Mouse (Mus musculus): ENCODE measurements around the gene Dph1.
A peak's percentile ranks its signal among the peaks of the same experiment; 100 is the strongest.

Dph1 gene

GRCm38 (mm10) chr11:75190905-75191441 lies at the start of gene Dph1:
Dph1 (minus strand) TSS chr11:75191241.
- no peak for DNase-seq

- DNase-seq, result no peak
Measured at GRCm38 (mm10) chr11:75240158-75240934, 49.3 kb upstream of the Dph1 start.

- peak; percentile 61 for DNase-seq
Measured at GRCm38 (mm10) chr11:75234745-75235144, 43.7 kb upstream of the Dph1 start.

GRCm38 (mm10) chr11:75232434-75232833 lies 41.4 kb upstream of the Dph1 start:
- DNase-seq, result no peak

- peak; percentile 72 for DNase-seq
Measured at GRCm38 (mm10) chr11:75231756-75232155, 40.7 kb upstream of the Dph1 start.

- DNase-seq, result no peak
Measured at GRCm38 (mm10) chr11:75230272-75230760, 39.3 kb upstream of the Dph1 start.

GRCm38 (mm10) chr11:75229289-75229688 lies 38.2 kb upstream of the Dph1 start:
- DNase-seq, result no peak

GRCm38 (mm10) chr11:75227632-75228031 lies 36.6 kb upstream of the Dph1 start:
- DNase-seq, result no peak

GRCm38 (mm10) chr11:75224835-75225234 lies 33.8 kb upstream of the Dph1 start:
- no peak for DNase-seq

GRCm38 (mm10) chr11:75224062-75224461 lies 33.0 kb upstream of the Dph1 start:
- no peak for DNase-seq

- no peak for DNase-seq
Measured at GRCm38 (mm10) chr11:75220517-75221145, 29.6 kb upstream of the Dph1 start.

- DNase-seq, result peak; percentile 50
Measured at GRCm38 (mm10) chr11:75220115-75220514, 29.1 kb upstream of the Dph1 start.

- DNase-seq, result peak; percentile 28
Measured at GRCm38 (mm10) chr11:75214081-75214950, 23.3 kb upstream of the Dph1 start.

- DNase-seq, result peak; percentile 92
Measured at GRCm38 (mm10) chr11:75213372-75214080, 22.5 kb upstream of the Dph1 start.

- DNase-seq, result peak; percentile 65
Measured at GRCm38 (mm10) chr11:75212876-75213275, 21.8 kb upstream of the Dph1 start.

GRCm38 (mm10) chr11:75212031-75212667 lies 21.1 kb upstream of the Dph1 start:
- DNase-seq, result peak; percentile 73

- no peak for DNase-seq
Measured at GRCm38 (mm10) chr11:75210755-75211154, 19.7 kb upstream of the Dph1 start.

GRCm38 (mm10) chr11:75210093-75210492 lies 19.1 kb upstream of the Dph1 start:
- DNase-seq, result no peak

- DNase-seq, result no peak
Measured at GRCm38 (mm10) chr11:75209363-75209762, 18.3 kb upstream of the Dph1 start.

GRCm38 (mm10) chr11:75206347-75206746 lies 15.3 kb upstream of the Dph1 start:
- no peak for DNase-seq

- DNase-seq, result no peak
Measured at GRCm38 (mm10) chr11:75204472-75204871, 13.4 kb upstream of the Dph1 start.

- DNase-seq, result no peak
Measured at GRCm38 (mm10) chr11:75203926-75204325, 12.9 kb upstream of the Dph1 start.

Data from kidney, postnatal 14 days (tissue).